Mouse (Mus musculus): Measurements from ENCODE around the gene Neurl1b. TPM values are rescaled to one million over a fixed set of nuclear protein-coding genes. Genes with fewer than 3 reads are reported as not detected.

Neurl1b gene
- total RNA-seq, 1 experiment: 0.71 TPM

DNA sequence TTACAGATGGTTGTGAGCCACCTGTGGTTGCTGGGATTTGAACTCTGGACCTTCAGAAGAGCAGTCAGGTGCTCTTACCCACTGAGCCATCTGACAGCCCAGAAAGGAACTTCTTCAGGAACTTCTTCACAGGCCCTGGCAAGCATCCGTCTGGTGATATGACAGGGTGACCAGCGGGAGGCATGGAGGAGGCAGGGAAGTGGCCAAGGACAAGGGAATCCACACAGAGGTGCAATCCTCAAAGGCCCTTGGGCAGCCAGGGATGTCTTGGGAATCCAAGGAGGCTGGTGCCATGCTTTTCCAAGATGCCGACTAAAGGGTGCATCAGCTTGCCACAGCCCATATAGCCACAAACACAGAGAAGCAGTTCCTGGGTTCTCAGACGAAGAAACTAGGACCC is 53.0 kb downstream of the Neurl1b start:
- TF ChIP-seq ZC3H11A (IDR thresholded peaks at IDR 0.05; ENCODE audit: borderline replicate concordance, low read depth, low read length): no peak
- no peak for DNase-seq (ENCODE audit: low read depth, low spot score)
- no peak overlapping the region for H3K4me3 ChIP-seq (ENCODE audit: insufficient read depth in 1 of 2, low read depth in 1 of 2, low read length in 2 of 2, poor library complexity in 1 of 2, severe bottlenecking in 1 of 2)
- H3K27ac ChIP-seq (ENCODE audit: insufficient read depth, low read depth, low read length, poor library complexity, severe bottlenecking): no peak overlapping the region
- H3K9me3 ChIP-seq (ENCODE audit: control insufficient read depth, insufficient read depth, low read depth, low read length): no peaks in the 10 kb centered on the region
- H3K36me3 ChIP-seq (ENCODE audit: control insufficient read depth, insufficient read depth, low read length, poor library complexity, severe bottlenecking): no peaks in the 10 kb centered on the region
- in situ Hi-C loops (cut with MboI; ENCODE audit: low sequenced_read_pairs in 2 of 2, unreplicated experiment in 2 of 2): loop anchor here (5.0 to 25.0 kb wide), 3 partner anchors 167 to 420 kb away; no protein-coding TSS in a partner anchor
- no peak overlapping the region for H3K9ac ChIP-seq (ENCODE audit: insufficient read depth, low read depth, low read length, poor library complexity, severe bottlenecking)
- H3K4me1 ChIP-seq (ENCODE audit: control insufficient read depth in 2 of 2, insufficient read depth in 2 of 2, low read length in 2 of 2, poor library complexity in 1 of 2): peaks cover 0 to 10% of the 10 kb centered on the region in 2 experiments; a peak in 1 of 4 replicates

DNA sequence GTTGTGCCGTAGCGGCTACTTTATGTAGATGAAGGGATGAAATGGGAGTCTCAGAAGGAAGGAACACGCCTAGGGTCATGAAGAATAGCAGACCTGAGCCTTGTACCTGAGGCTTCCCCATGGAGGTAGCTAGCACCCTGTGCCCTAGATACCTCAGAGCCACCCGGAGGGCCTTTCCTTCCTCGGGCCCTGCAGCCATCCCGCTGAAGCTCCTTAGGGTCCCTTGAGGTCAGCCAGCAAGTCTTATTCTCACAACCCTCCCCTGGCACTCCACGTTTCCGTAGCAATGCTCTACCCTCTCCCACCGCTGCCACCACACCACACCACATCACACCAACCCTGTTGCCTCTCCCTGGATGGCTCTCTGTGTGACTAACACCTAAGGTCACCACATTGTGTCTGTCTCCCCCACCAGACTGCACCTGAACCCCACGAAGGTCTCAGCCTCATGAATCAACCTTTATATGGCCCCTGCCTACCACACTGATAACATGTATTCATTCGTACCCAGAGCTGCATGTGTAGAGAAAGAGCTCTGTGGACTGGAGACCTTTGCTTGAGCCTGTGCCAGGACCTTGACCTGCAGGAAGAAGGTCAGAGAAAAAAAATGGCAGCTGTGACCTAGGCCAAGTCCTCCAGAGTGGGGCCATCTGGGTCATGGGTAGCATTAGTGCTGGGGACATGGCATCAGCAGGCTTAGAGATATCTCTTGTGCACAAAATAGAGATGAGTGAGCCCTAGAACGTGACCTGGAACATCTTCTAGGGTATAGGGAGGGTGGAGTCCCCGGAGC is 53.7 kb downstream of the Neurl1b start:
- Histone ChIP-seq H3K9me3 (ENCODE audit: control insufficient read depth, insufficient read depth, low read depth, low read length) (no peaks in the 10 kb centered on the region), H3K4me1 (ENCODE audit: control insufficient read depth in 2 of 2, insufficient read depth in 2 of 2, low read length in 2 of 2, poor library complexity in 1 of 2) (peaks cover 0 to 8% of the 10 kb centered on the region in 2 experiments; a peak in 1 of 4 replicates), H3K36me3 (ENCODE audit: control insufficient read depth, insufficient read depth, low read length, poor library complexity, severe bottlenecking) (no peaks in the 10 kb centered on the region), H3K27ac (ENCODE audit: insufficient read depth, low read depth, low read length, poor library complexity, severe bottlenecking) (no peak overlapping the region), H3K4me3 (ENCODE audit: insufficient read depth in 1 of 2, low read depth in 1 of 2, low read length in 2 of 2, poor library complexity in 1 of 2, severe bottlenecking in 1 of 2) (no peak overlapping the region), H3K9ac (ENCODE audit: insufficient read depth, low read depth, low read length, poor library complexity, severe bottlenecking) (no peak overlapping the region)
- no peak for TF ChIP-seq HCFC1 (IDR thresholded peaks at IDR 0.05; ENCODE audit: borderline replicate concordance, insufficient read depth, low read length)
- no peak for TF ChIP-seq CHD2 (IDR thresholded peaks at IDR 0.05; ENCODE audit: low read depth, low read length)
- TF ChIP-seq ZNF384 (IDR thresholded peaks at IDR 0.05; ENCODE audit: low read depth, low read length): no peak
- no peak for TF ChIP-seq MAFK (IDR thresholded peaks at IDR 0.05; ENCODE audit: insufficient read depth, low read depth, low read length)
- TF ChIP-seq ZC3H11A (IDR thresholded peaks at IDR 0.05; ENCODE audit: borderline replicate concordance, low read depth, low read length): no peak
- no peak for DNase-seq (ENCODE audit: low read depth, low spot score)
- in situ Hi-C loops (cut with MboI; ENCODE audit: low sequenced_read_pairs in 2 of 2, unreplicated experiment in 2 of 2): loop anchor here (5.0 to 25.0 kb wide), 3 partner anchors 167 to 419 kb away; no protein-coding TSS in a partner anchor

DNA sequence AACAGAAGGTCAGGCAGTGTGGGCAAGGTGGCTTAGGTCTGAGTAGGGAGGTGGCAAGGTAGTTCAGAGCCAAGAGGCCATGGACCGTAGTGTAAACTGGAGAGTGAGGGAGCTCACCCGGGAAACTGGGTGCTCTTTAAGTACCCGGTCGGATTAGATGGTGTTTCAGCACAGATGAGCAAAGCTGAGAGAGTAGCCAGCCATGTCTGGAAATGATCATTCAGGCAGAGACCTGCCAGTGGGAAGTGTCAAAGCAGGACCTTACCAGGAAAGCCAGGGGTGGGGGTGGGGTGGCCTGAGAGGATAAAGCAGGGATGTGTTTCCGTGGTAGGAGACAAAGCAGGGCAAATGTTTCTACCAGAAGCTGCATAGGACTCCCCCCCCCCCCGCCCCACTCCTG is 62.2 kb downstream of the Neurl1b start:
- Histone ChIP-seq H3K27ac (ENCODE audit: insufficient read depth, low read depth, low read length, poor library complexity, severe bottlenecking) (no peak overlapping the region), H3K4me3 (ENCODE audit: insufficient read depth in 1 of 2, low read depth in 1 of 2, low read length in 2 of 2, poor library complexity in 1 of 2, severe bottlenecking in 1 of 2) (no peak overlapping the region), H3K36me3 (ENCODE audit: control insufficient read depth, insufficient read depth, low read length, poor library complexity, severe bottlenecking) (no peaks in the 10 kb centered on the region), H3K9me3 (ENCODE audit: control insufficient read depth, insufficient read depth, low read depth, low read length) (no peaks in the 10 kb centered on the region), H3K4me1 (ENCODE audit: control insufficient read depth in 2 of 2, insufficient read depth in 2 of 2, low read length in 2 of 2, poor library complexity in 1 of 2) (peaks cover 0 to 3% of the 10 kb centered on the region in 2 experiments; a peak in 1 of 4 replicates), H3K9ac (ENCODE audit: insufficient read depth, low read depth, low read length, poor library complexity, severe bottlenecking) (no peak overlapping the region)
- TF ChIP-seq CHD2 (IDR thresholded peaks at IDR 0.05; ENCODE audit: low read depth, low read length): no peak
- no peak for TF ChIP-seq HCFC1 (IDR thresholded peaks at IDR 0.05; ENCODE audit: borderline replicate concordance, insufficient read depth, low read length)
- no peak for TF ChIP-seq ZNF384 (IDR thresholded peaks at IDR 0.05; ENCODE audit: low read depth, low read length)
- TF ChIP-seq ZC3H11A (IDR thresholded peaks at IDR 0.05; ENCODE audit: borderline replicate concordance, low read depth, low read length): no peak
- TF ChIP-seq MAFK (IDR thresholded peaks at IDR 0.05; ENCODE audit: insufficient read depth, low read depth, low read length): no peak
- in situ Hi-C loops (cut with MboI; ENCODE audit: low sequenced_read_pairs in 2 of 2, unreplicated experiment in 2 of 2): no loop called here
- DNase-seq (ENCODE audit: low read depth, low spot score): no peak

DNA sequence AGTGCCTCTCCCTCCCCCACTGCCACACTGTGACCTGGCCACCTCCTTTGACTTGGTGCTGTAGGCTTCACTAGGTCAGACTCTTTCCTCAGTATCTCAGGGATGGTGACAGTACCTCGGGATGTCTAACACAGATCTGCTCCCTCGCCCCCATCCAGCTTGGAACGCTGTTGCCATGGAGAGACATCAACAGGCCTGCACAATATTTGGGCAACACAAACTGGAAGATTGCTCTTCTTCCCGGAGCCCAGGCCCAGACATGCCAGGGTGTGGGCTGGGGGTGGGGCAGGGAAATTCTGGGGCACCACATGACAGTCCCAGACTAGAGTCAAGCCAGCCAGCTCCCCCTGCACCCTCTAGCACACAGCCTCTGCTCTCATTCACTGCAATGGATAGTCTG is 64.0 kb downstream of the Neurl1b start:
- Histone ChIP-seq H3K27ac (ENCODE audit: insufficient read depth, low read depth, low read length, poor library complexity, severe bottlenecking) (no peak overlapping the region), H3K36me3 (ENCODE audit: control insufficient read depth, insufficient read depth, low read length, poor library complexity, severe bottlenecking) (no peaks in the 10 kb centered on the region), H3K4me1 (ENCODE audit: control insufficient read depth in 2 of 2, insufficient read depth in 2 of 2, low read length in 2 of 2, poor library complexity in 1 of 2) (peaks cover 0 to 3% of the 10 kb centered on the region in 2 experiments; a peak in 1 of 4 replicates), H3K9me3 (ENCODE audit: control insufficient read depth, insufficient read depth, low read depth, low read length) (no peaks in the 10 kb centered on the region), H3K4me3 (ENCODE audit: insufficient read depth in 1 of 2, low read depth in 1 of 2, low read length in 2 of 2, poor library complexity in 1 of 2, severe bottlenecking in 1 of 2) (no peak overlapping the region), H3K9ac (ENCODE audit: insufficient read depth, low read depth, low read length, poor library complexity, severe bottlenecking) (no peak overlapping the region)
- no peak for TF ChIP-seq MAFK (IDR thresholded peaks at IDR 0.05; ENCODE audit: insufficient read depth, low read depth, low read length)
- no peak for TF ChIP-seq ZC3H11A (IDR thresholded peaks at IDR 0.05; ENCODE audit: borderline replicate concordance, low read depth, low read length)
- TF ChIP-seq CHD2 (IDR thresholded peaks at IDR 0.05; ENCODE audit: low read depth, low read length): no peak
- no peak for TF ChIP-seq ZNF384 (IDR thresholded peaks at IDR 0.05; ENCODE audit: low read depth, low read length)
- no peak for TF ChIP-seq HCFC1 (IDR thresholded peaks at IDR 0.05; ENCODE audit: borderline replicate concordance, insufficient read depth, low read length)
- in situ Hi-C loops (cut with MboI; ENCODE audit: low sequenced_read_pairs in 2 of 2, unreplicated experiment in 2 of 2): no loop called here
- no peak for DNase-seq (ENCODE audit: low read depth, low spot score)

Measured in ES-E14 (cell line).